Mouse (Mus musculus): ENCODE results near the gene Olfr1115.
"Not testable (repeated sequence)": the region's sequence is repeated elsewhere in the genome, so short reads cannot be mapped to it uniquely, and the experiment has no call there.

The Olfr1115 gene

GRCm38 (mm10) chr2:87247713-87248112, at the start of gene Olfr1115:
TSS of gene Olfr1115 (plus strand) at chr2:87248013.
- DNase-seq (ENCODE audit: low read depth, low spot score) = no peak

- DNase-seq (ENCODE audit: low read depth, low spot score) = no peak
Measured at GRCm38 (mm10) chr2:87208670-87209069, 39.1 kb upstream of the Olfr1115 start, which contains the start of gene Olfr1113. TSS of gene Olfr1113 (plus strand) at chr2:87208970.

- no peak for DNase-seq (ENCODE audit: low read depth, low spot score)
Measured at GRCm38 (mm10) chr2:87267234-87267633, 19.4 kb downstream of the Olfr1115 start, which contains the start of gene Olfr1116. TSS of gene Olfr1116 (plus strand) at chr2:87267534.

- DNase-seq (ENCODE audit: low read depth, low spot score) = not testable (repeated sequence)
Measured at GRCm38 (mm10) chr2:87293977-87294376, 46.2 kb downstream of the Olfr1115 start.

Data from telencephalon, adult 2 months (tissue).